Comparison of ENCODE assay signal across 17 mouse cellular contexts in genomic region chr1:177681239-177681638, GRCm38 (mm10). TPM values are rescaled to one million over a fixed set of nuclear protein-coding genes. Genes with fewer than 3 reads are reported as not detected.
DNase-seq lines count a peak whose midpoint lies in the region; ATAC-seq and TF ChIP-seq lines count a peak whose summit lies in the region.
"Had no signal": no experiment of that assay in that cellular context is flagged by ENCODE, and none has a peak within 500 bp of the region (broad histone marks: within the 10 kb centered on the region; RNA-seq: fewer than 3 reads in every experiment).

No protein-coding gene starts in this region.

- no peak overlapping the region for H3K27ac ChIP-seq in MEL (ENCODE audit: control insufficient read depth, low read depth, low read length)
- H3K27ac ChIP-seq in liver, embryonic 13.5 days: no peak overlapping the region
- H3K27ac ChIP-seq: macrophage; neural tube, embryonic 12.5 days had no signal

- peak overlapping the region; percentile 33 to 34; a peak in 3 of 4 replicates for H3K4me3 ChIP-seq in MEL (ENCODE audit: control insufficient read depth in 1 of 2, insufficient read depth in 1 of 2, low read depth in 2 of 2, low read length in 2 of 2)
- H3K4me3 ChIP-seq in liver, embryonic 13.5 days (replicated peaks): no peak overlapping the region
- H3K4me3 ChIP-seq: neural tube, embryonic 12.5 days had no signal

- H3K36me3 ChIP-seq in MEL (ENCODE audit: control insufficient read depth in 1 of 2, insufficient read depth in 2 of 2, low read length in 2 of 2): no peaks in the 10 kb centered on the region
- H3K36me3 ChIP-seq in liver, embryonic 13.5 days: no peaks in the 10 kb centered on the region
- H3K36me3 ChIP-seq: neural tube, embryonic 12.5 days had no signal

- no peak for TF ChIP-seq CTCF in MEL (IDR thresholded peaks at IDR 0.05 in 2 of 3, conservative IDR thresholded peaks at IDR 0.05 in 1 of 3; ENCODE audit: control insufficient read depth in 1 of 3, insufficient read depth in 1 of 3, low read depth in 2 of 3, low read length in 3 of 3, poor library complexity in 1 of 3, severe bottlenecking in 1 of 3)

- no peak for TF ChIP-seq RAD21 in MEL (IDR thresholded peaks at IDR 0.05; ENCODE audit: low read depth, low read length)

- peak; percentile 64 for ATAC-seq in liver, embryonic 13.5 days (ENCODE audit: low read depth)
- ATAC-seq: forebrain, embryonic 16.5 days had no signal

- peak; percentile 8 for DNase-seq in adrenal gland, postnatal 10 days
- DNase-seq in adrenal gland, postnatal 25 days: no peak
- peak; percentile 79 for DNase-seq in MEL (ENCODE audit: low read depth, low spot score)
- DNase-seq in liver, embryonic 13.5 days: peak; percentile 46
- peak; percentile 75 to 80 for DNase-seq in monocyte, adult 2 months (ENCODE audit: low read depth in 1 of 2, low spot score in 2 of 2)
- DNase-seq in cerebellum, adult 18-20 months: no peak
- DNase-seq in heart, postnatal 25 days (ENCODE audit: low spot score): no peak
- DNase-seq in embryo, embryonic 11 days: no peak
- DNase-seq: right cerebral cortex, postnatal 25 days had no signal

- no peak overlapping the region for H3K4me2 ChIP-seq in liver, embryonic 13.5 days
- H3K4me2 ChIP-seq: neural tube, embryonic 12.5 days had no signal

- TF ChIP-seq EP300 in MEL (IDR thresholded peaks at IDR 0.05; ENCODE audit: low read depth in 1 of 2, low read length in 2 of 2): 0 out of 4 replicates have a peak, but pooled peaks of 1 of the 2 experiments have one; percentile 9

- peak overlapping the region; percentile 25; the same call in 1 of the 2 replicates for H3K9ac ChIP-seq in MEL (ENCODE audit: control insufficient read depth, low read depth, low read length, poor library complexity, severe bottlenecking)
- H3K9ac ChIP-seq in liver, embryonic 13.5 days: no peak overlapping the region
- H3K9ac ChIP-seq: neural tube, embryonic 12.5 days had no signal

- TF ChIP-seq POLR2A in MEL (IDR thresholded peaks at IDR 0.05; ENCODE audit: control insufficient read depth in 1 of 2, insufficient read depth in 1 of 2, low read depth in 1 of 2, low read length in 2 of 2, poor library complexity in 1 of 2): peak in 1 of 2 experiments; percentile 40; a peak in 1 of 4 replicates

- H3K9me3 ChIP-seq in MEL (replicated peaks; ENCODE audit: insufficient read depth, low read length): no peaks in the 10 kb centered on the region
- H3K9me3 ChIP-seq in liver, embryonic 13.5 days (replicated peaks): no peaks in the 10 kb centered on the region
- H3K9me3 ChIP-seq: neural tube, embryonic 12.5 days had no signal

- intact Hi-C loops in heart, postnatal 25 days (cut with DNase I): loop anchor here (5.0 to 10.0 kb wide), 3 partner anchors 39 to 806 kb away; no protein-coding TSS in a partner anchor

- no peaks in the 10 kb centered on the region; a peak in 1 of 4 replicates for H3K4me1 ChIP-seq in MEL (ENCODE audit: control insufficient read depth in 1 of 2, insufficient read depth in 2 of 2, low read length in 2 of 2)
- 0 out of 2 replicates have a peak, but pooled peaks cover 5% of the 10 kb centered on the region for H3K4me1 ChIP-seq in liver, embryonic 13.5 days (replicated peaks)

- H3K79me2 ChIP-seq in MEL (ENCODE audit: control insufficient read depth, insufficient read depth, low read length, poor library complexity): no peaks in the 10 kb centered on the region

- H3K27me3 ChIP-seq in MEL (ENCODE audit: control insufficient read depth in 1 of 2, insufficient read depth in 2 of 2, low read length in 2 of 2): no peaks in the 10 kb centered on the region
- no peaks in the 10 kb centered on the region for H3K27me3 ChIP-seq in liver, embryonic 13.5 days
- H3K27me3 ChIP-seq: neural tube, embryonic 12.5 days had no signal

- WGBS in liver, embryonic 13.5 days (ENCODE audit: insufficient replicate concordance): 39% methylated on average over 11 of the region's 11 CpGs

TF ChIP-seq in MEL, 35 proteins besides CTCF, POLR2A, EP300 and RAD21:
- TF ChIP-seq TBP (IDR thresholded peaks at IDR 0.05; ENCODE audit: low read depth, low read length) (0 out of 2 replicates have a peak, but pooled peaks have one; percentile 43), ZMIZ1 (IDR thresholded peaks at IDR 0.05; ENCODE audit: low read depth, low read length) (no peak)
TF ChIP-seq in MEL: peak in this region for 1.

RNA-seq across cellular contexts. Expression of gene 1700016C15Rik, which starts 48.4 kb away (rescaled TPM):
- total RNA-seq in adrenal gland, postnatal 10 days (2021): not detected
- not detected in 2 replicates for total RNA-seq in adrenal gland, postnatal 25 days (2021)
- not detected in 2 replicates for total RNA-seq in MEL (2012; rRNA removed)
- polyA plus RNA-seq in MEL (2012; ENCODE audit: insufficient read depth in 1 of 2, insufficient read length in 2 of 2, low read depth in 1 of 2, low replicate concordance in 2 of 2, missing spikeins in 1 of 2): not detected
- polyA plus RNA-seq in liver, embryonic 13.5 days (2015; fragmentation: Nextera tagmentation; extraction: Ambion mirVana): not detected in 2 replicates
- total RNA-seq in heart, postnatal 25 days (2021): not detected
- total RNA-seq: layer of hippocampus, postnatal 14 days had no signal
- polyA plus RNA-seq: brain, embryonic 14.5 days; embryonic facial prominence, embryonic 11.5 days; forebrain, embryonic 16.5 days; heart, embryonic 14.5 days; intestine, embryonic 14.5 days; macrophage had no signal

Comparison
In these comparisons a context has a peak if more than half of its experiments do, and no peak if none do; other contexts are left out.
1. DNase-seq: peak in adrenal gland, postnatal 10 days (single experiment), MEL (single experiment), liver, embryonic 13.5 days (single experiment) and monocyte, adult 2 months (2 of 2); none in adrenal gland, postnatal 25 days (single experiment), cerebellum, adult 18-20 months (0 of 2), heart, postnatal 25 days (single experiment) and embryo, embryonic 11 days (single experiment).